Mouse (Mus musculus): Measurements from ENCODE around the gene Cdk14. TPM values are rescaled to one million over a fixed set of nuclear protein-coding genes. Genes with fewer than 3 reads are reported as not detected.

Cdk14 gene
- total RNA-seq, 1 experiment, result 3.5 TPM

DNA sequence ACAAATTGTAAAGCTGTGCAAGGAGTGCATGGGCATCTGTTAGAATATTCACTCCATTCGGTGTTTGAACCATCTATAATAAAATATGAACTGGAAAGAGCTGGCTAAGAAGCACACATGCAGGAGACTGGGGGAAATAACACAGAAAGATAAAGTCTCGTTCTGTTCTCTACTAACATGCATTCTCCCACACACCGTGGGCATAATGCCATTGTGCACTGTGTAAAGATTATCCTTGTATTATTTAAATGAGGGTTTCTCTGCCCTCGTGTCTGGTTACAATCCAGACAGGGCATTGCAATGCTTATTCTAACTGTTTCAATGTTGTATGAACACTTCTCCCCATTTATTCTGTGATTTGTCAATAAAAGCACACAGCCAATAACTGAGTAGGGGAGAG is 18.1 kb downstream of the Cdk14 start:
- H3K4me1 ChIP-seq (ENCODE audit: control insufficient read depth in 2 of 2, insufficient read depth in 2 of 2, low read length in 2 of 2, poor library complexity in 1 of 2), result no peaks in the 10 kb centered on the region
- no peak overlapping the region for H3K27ac ChIP-seq (ENCODE audit: insufficient read depth, low read depth, low read length, poor library complexity, severe bottlenecking)
- H3K9me3 ChIP-seq (ENCODE audit: control insufficient read depth, insufficient read depth, low read depth, low read length), result no peaks in the 10 kb centered on the region
- H3K9ac ChIP-seq (ENCODE audit: insufficient read depth, low read depth, low read length, poor library complexity, severe bottlenecking), result no peak overlapping the region
- TF ChIP-seq CHD2 (IDR thresholded peaks at IDR 0.05; ENCODE audit: low read depth, low read length) (no peak), HCFC1 (IDR thresholded peaks at IDR 0.05; ENCODE audit: borderline replicate concordance, insufficient read depth, low read length) (no peak), ZNF384 (IDR thresholded peaks at IDR 0.05; ENCODE audit: low read depth, low read length) (no peak), MAFK (IDR thresholded peaks at IDR 0.05; ENCODE audit: insufficient read depth, low read depth, low read length) (no peak), ZC3H11A (IDR thresholded peaks at IDR 0.05; ENCODE audit: borderline replicate concordance, low read depth, low read length) (no peak)
- in situ Hi-C loops (cut with MboI; ENCODE audit: low sequenced_read_pairs in 2 of 2, unreplicated experiment in 2 of 2), result no loop called here
- H3K36me3 ChIP-seq (ENCODE audit: control insufficient read depth, insufficient read depth, low read length, poor library complexity, severe bottlenecking), result no peaks in the 10 kb centered on the region
- H3K4me3 ChIP-seq (ENCODE audit: insufficient read depth in 1 of 2, low read depth in 1 of 2, low read length in 2 of 2, poor library complexity in 1 of 2, severe bottlenecking in 1 of 2), result no peak overlapping the region
- DNase-seq (ENCODE audit: low read depth, low spot score), result no peak

DNA sequence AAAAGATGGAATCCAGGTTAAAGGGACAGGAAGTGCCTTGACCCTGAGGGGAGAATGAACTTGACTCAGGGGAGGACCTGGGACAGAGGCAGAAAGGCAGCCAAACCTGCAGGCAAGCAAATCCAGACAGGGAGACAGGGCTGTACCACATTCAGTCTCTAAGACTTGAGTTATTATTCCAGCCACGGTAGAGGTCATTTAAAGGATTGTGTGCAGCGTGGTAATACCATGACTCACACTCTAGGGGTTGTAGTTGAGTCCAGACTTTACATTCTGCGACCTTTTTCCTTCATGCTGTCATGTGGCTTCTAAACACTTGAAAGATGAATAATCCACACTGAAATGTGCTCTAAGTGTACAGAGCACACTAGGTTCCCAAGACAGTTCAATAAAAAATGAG is 27.3 kb downstream of the Cdk14 start:
- no peak overlapping the region for H3K9ac ChIP-seq (ENCODE audit: insufficient read depth, low read depth, low read length, poor library complexity, severe bottlenecking)
- no peak for DNase-seq (ENCODE audit: low read depth, low spot score)
- in situ Hi-C loops (cut with MboI; ENCODE audit: low sequenced_read_pairs in 2 of 2, unreplicated experiment in 2 of 2), result no loop called here
- H3K36me3 ChIP-seq (ENCODE audit: control insufficient read depth, insufficient read depth, low read length, poor library complexity, severe bottlenecking), result no peaks in the 10 kb centered on the region
- H3K9me3 ChIP-seq (ENCODE audit: control insufficient read depth, insufficient read depth, low read depth, low read length), result no peaks in the 10 kb centered on the region
- H3K4me1 ChIP-seq (ENCODE audit: control insufficient read depth in 2 of 2, insufficient read depth in 2 of 2, low read length in 2 of 2, poor library complexity in 1 of 2), result no peaks in the 10 kb centered on the region
- H3K27ac ChIP-seq (ENCODE audit: insufficient read depth, low read depth, low read length, poor library complexity, severe bottlenecking), result no peak overlapping the region
- TF ChIP-seq CHD2 (IDR thresholded peaks at IDR 0.05; ENCODE audit: low read depth, low read length), result no peak
- TF ChIP-seq ZC3H11A (IDR thresholded peaks at IDR 0.05; ENCODE audit: borderline replicate concordance, low read depth, low read length), result no peak
- TF ChIP-seq HCFC1 (IDR thresholded peaks at IDR 0.05; ENCODE audit: borderline replicate concordance, insufficient read depth, low read length), result no peak
- no peak for TF ChIP-seq MAFK (IDR thresholded peaks at IDR 0.05; ENCODE audit: insufficient read depth, low read depth, low read length)
- TF ChIP-seq ZNF384 (IDR thresholded peaks at IDR 0.05; ENCODE audit: low read depth, low read length), result no peak
- no peak overlapping the region for H3K4me3 ChIP-seq (ENCODE audit: insufficient read depth in 1 of 2, low read depth in 1 of 2, low read length in 2 of 2, poor library complexity in 1 of 2, severe bottlenecking in 1 of 2)

DNA sequence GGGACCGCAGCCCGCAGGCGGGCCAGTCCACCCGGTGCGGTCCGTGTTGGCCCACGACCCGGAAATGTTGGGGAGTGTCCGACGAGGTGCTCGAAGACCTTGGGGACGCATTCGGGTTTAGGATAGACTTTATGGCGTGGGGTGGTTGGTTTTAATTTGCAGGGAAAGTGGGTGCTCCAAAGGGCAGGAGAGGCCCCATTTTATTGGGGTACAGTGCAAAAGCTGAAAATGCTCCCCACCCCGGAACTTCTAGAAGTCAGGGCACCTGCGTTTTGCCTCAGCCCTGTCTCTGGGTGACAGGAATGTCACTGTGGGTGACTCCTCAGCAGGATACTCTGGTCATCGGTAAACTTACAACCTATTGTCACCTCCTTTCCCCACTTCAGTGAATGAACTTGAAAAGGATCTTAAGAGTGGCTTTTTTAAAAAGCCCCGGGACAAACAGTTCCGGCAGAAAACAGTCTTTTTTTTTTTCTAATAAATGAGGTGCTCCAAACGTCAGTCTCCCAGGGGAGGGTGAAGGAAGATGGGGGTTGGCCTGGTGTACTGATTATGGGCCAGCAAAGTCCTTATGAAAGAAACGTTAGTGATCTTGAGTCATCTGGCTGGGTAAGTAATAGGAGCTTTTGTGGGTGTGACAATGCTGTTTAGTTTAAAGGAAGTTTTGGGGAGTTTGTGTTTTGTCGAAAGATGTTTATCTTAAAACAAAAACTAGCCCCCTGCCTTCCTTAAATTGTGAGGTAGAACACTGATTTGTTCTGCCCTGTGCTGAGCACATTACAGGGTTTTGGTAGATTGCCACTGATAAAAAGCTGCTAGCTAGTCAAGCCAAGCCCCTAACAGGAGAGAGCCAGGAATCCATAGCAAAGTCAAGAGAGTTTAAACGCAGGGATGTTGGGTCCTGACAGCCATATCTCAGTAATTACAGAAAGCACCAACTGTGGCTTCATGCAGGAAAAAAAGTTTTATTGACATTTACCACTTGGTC is 39.1 kb downstream of the Cdk14 start:
- no peaks in the 10 kb centered on the region for H3K4me1 ChIP-seq (ENCODE audit: control insufficient read depth in 2 of 2, insufficient read depth in 2 of 2, low read length in 2 of 2, poor library complexity in 1 of 2)
- no peak overlapping the region for H3K27ac ChIP-seq (ENCODE audit: insufficient read depth, low read depth, low read length, poor library complexity, severe bottlenecking)
- peak overlapping the region; percentile 12; the same call in 1 of the 2 replicates for H3K9ac ChIP-seq (ENCODE audit: insufficient read depth, low read depth, low read length, poor library complexity, severe bottlenecking)
- no peaks in the 10 kb centered on the region for H3K36me3 ChIP-seq (ENCODE audit: control insufficient read depth, insufficient read depth, low read length, poor library complexity, severe bottlenecking)
- in situ Hi-C loops (cut with MboI; ENCODE audit: low sequenced_read_pairs in 2 of 2, unreplicated experiment in 2 of 2), result no loop called here
- TF ChIP-seq ZNF384 (IDR thresholded peaks at IDR 0.05; ENCODE audit: low read depth, low read length) (no peak), CHD2 (IDR thresholded peaks at IDR 0.05; ENCODE audit: low read depth, low read length) (no peak), HCFC1 (IDR thresholded peaks at IDR 0.05; ENCODE audit: borderline replicate concordance, insufficient read depth, low read length) (no peak), ZC3H11A (IDR thresholded peaks at IDR 0.05; ENCODE audit: borderline replicate concordance, low read depth, low read length) (no peak), MAFK (IDR thresholded peaks at IDR 0.05; ENCODE audit: insufficient read depth, low read depth, low read length) (no peak)
- peak overlapping the region; percentile 65 to 77 for H3K4me3 ChIP-seq (ENCODE audit: insufficient read depth in 1 of 2, low read depth in 1 of 2, low read length in 2 of 2, poor library complexity in 1 of 2, severe bottlenecking in 1 of 2)
- DNase-seq (ENCODE audit: low read depth, low spot score), result no peak
- H3K9me3 ChIP-seq (ENCODE audit: control insufficient read depth, insufficient read depth, low read depth, low read length), result no peaks in the 10 kb centered on the region

DNA sequence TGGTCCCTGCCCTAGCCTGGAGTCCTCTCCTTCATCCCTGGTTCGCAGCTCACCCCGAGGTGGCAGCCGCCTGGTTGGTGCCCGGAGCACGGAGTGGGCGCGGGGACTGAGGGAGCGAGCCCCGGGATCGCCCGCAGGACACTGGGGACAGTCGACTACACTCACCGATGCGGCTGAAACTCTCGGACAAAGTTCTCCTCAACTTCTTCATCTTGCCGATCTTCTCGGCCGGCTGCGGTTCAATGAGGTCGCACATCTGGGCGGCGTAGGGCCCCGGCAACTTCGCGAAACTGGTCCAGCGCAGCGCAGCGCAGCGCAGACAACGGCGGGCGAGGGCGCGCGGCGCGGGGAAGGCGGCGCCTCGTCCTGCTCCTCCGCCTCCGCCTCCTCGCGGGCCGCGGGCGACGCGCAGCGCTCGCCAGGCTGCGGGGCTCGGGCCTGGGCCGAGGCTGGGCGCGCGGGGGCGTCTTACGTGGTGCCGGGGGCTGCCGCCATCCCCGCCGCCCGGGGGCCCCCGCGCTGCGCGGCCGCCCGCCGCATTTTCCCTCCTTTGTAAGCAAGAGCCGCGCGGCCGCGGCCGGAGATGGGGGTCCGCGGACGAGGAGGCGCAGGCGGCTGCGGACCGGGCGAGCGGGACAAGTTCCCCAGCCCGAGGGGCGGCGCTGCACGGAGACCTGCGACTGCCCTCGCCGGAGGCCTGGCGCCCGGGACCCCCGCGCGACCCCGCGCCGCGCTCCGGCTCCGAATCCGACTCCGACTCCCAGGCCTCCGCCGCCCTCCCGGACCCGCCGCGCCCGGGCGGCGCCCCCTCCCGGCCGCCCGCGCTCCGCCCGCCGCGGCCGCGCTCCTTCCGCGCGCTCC is 40.0 kb downstream of the Cdk14 start:
- H3K36me3 ChIP-seq (ENCODE audit: control insufficient read depth, insufficient read depth, low read length, poor library complexity, severe bottlenecking), result no peaks in the 10 kb centered on the region
- in situ Hi-C loops (cut with MboI; ENCODE audit: low sequenced_read_pairs in 2 of 2, unreplicated experiment in 2 of 2), result no loop called here
- H3K9me3 ChIP-seq (ENCODE audit: control insufficient read depth, insufficient read depth, low read depth, low read length), result no peaks in the 10 kb centered on the region
- H3K9ac ChIP-seq (ENCODE audit: insufficient read depth, low read depth, low read length, poor library complexity, severe bottlenecking), result peak overlapping the region; percentile 78
- DNase-seq (ENCODE audit: low read depth, low spot score), result no peak
- H3K4me3 ChIP-seq (ENCODE audit: insufficient read depth in 1 of 2, low read depth in 1 of 2, low read length in 2 of 2, poor library complexity in 1 of 2, severe bottlenecking in 1 of 2), result peak overlapping the region; percentile 77 to 86
- H3K27ac ChIP-seq (ENCODE audit: insufficient read depth, low read depth, low read length, poor library complexity, severe bottlenecking), result no peak overlapping the region
- TF ChIP-seq HCFC1 (IDR thresholded peaks at IDR 0.05; ENCODE audit: borderline replicate concordance, insufficient read depth, low read length) (0 out of 2 replicates have a peak, but pooled peaks have one; percentile 12), ZC3H11A (IDR thresholded peaks at IDR 0.05; ENCODE audit: borderline replicate concordance, low read depth, low read length) (no peak)
- H3K4me1 ChIP-seq (ENCODE audit: control insufficient read depth in 2 of 2, insufficient read depth in 2 of 2, low read length in 2 of 2, poor library complexity in 1 of 2), result no peaks in the 10 kb centered on the region

All from ES-E14 (cell line).